Mouse (Mus musculus) T-helper 2 cell (primary cell): Measurements from ENCODE around the gene Gpnmb.

Experiments used
- in situ Hi-C: fragments of 300-600 bp; cut with MboI, MseI; formaldehyde crosslinking; loops from one replicate; pipeline ENCODE4 v1.15.1; 2025; ENCODE audit warnings: high pct_unique_total_duplicates

The Gpnmb gene

DNA sequence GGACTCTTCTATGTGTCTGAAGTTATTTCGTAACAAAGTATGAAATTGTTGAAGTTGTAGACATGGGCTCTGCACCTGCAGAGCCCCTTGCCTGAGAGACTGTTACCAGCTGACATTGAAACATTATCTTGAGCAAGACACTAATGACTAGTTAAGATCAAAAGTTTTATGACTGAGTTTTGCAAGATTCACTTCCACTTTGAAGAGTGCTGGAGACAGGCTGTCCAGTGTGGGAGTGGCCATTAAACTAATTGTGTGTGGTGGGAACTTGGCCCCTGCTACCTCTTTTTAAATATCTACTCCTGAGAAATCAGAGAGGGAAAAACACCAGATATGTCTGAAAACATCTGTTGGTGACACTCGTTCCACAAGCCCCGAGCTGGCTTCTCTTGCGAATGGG lies 5.1 kb upstream of the Gpnmb start:
- in situ Hi-C loops = no loop called here

DNA sequence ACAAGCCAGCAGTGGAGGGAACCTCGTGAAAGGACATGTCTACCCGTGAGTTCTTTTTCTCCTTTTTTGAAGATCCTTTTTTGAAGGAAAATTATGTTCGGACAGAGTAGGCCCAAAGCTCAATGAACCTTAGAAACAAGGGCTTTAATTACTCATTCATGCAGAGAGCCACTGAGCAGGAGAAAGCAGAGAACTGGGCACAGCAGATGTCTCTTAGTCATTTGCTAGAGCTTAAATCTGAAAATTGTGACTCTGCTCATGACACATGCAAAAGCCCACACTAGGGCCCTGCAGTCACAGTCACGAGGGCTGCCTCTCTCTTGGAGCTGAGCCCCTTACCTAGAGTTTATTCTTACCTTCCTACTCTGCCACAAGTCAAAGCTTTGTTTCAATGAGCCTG lies 3.6 kb upstream of the Gpnmb start:
- in situ Hi-C loops = no loop called here

DNA sequence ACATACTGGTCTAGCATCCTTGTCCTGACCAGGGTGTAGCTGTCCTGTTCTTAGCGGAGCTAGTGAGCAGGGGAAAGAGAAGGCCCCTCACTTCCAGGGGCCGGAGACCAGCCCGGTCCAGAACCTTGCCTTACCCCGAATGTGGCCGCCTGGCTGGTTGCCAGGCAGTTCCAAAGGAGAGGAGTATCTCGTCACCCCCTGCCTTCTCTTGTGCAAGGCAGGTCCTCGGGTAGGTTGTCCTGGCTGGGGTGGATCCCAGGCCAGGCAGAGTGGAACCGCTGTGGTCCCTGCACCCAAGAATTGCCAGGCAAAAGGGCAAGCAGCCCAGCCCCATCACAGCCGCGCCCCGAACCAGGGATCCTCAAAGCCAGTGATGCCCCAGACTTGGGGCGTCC lies 919 bp downstream of the Gpnmb start:
- in situ Hi-C loops = no loop called here

DNA sequence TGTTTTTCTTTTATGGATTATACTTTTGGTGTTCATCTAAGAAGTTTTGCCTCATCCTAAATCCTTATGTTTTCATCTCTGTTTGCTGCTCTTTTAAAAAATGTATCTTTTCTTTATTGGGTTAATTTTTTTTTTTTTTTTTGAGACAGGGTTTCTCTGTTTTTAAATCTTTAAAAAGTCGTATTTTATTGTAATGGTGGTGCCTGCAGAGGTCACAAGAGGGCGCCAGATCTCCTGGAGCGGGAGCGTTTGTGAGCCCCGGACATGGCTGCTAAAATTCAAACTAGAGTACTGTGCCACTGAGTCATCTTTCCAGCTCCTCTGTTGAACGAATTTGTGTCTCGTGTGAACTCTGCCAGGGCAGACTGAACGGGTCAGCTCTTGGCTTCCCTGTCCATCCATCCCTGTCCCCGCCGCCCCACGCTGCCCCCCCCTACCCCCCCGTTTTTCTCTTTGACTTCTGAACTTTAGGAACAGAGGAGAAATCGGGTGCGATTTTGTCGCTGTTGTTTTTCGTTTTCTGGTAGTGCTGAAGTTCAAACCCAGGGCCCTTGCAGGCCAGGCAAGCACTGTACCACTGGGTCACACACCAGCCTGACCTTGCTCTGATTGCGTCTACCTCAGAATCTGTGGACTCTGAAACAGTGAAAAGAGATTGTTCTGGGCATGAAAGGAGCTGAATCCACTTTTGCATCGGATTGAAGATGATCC lies 3.3 kb downstream of the Gpnmb start:
- in situ Hi-C loops = loop anchor here (10.0 kb wide), 1 partner anchor 175 kb away; the partner anchor contains the start of gene Igf2bp3

DNA sequence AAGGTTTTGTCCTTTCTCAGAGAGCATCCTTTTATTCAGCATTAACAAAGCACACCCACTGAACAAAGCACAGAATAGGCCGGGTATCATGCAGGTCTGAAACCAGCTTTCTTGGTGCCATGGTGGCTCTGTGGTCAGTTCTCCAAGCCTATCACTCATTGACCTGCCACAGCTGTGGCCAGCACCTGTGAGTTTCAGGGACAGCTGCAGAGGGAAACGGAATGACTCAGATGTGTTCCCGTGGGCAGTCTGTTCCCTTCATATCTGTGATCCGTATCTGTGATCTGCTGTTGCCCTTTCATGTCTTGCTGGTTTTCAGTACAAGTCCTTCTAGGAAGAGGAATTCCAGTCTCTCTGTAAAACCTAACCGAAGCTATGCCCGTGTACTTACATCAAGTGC lies 10.2 kb downstream of the Gpnmb start:
- in situ Hi-C loops = loop anchor here (10.0 kb wide), 1 partner anchor 168 kb away; the partner anchor contains the start of gene Igf2bp3

DNA sequence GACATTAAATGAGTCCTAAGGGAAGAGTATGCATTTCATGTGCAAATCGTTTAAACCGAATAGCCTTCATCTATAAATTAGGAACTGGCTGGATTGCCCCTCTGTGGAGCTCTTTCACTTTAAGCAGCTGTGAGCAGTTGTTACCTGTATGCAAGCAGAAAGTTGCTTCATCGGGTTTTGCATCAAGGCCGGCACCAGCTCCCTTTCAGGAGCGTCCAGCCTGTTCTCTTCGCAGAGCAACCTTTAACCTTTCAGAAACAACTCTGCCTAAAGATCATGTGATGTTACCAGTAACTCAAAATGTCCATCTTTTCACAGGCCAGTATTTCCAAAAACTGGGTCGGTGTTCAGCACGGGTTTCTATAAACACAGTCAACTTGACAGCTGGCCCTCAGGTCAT lies 10.6 kb downstream of the Gpnmb start:
- in situ Hi-C loops = loop anchor here (10.0 kb wide), 1 partner anchor 168 kb away; the partner anchor contains the start of gene Igf2bp3

DNA sequence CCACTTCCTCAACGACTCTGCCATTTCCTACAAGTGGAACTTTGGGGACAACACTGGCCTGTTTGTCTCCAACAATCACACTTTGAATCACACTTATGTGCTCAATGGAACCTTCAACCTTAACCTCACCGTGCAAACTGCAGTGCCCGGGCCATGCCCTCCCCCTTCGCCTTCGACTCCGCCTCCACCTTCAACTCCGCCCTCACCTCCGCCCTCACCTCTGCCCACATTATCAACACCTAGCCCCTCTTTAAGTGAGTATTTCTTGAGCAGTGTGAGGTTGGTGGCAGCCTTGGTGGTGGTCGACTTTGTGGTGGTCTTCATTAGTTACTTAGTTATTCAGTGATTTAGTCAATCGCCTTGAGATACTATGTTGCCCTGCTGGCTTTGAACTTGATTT lies 11.5 kb downstream of the Gpnmb start:
- in situ Hi-C loops = loop anchor here (10.0 kb wide), 1 partner anchor 167 kb away; the partner anchor contains the start of gene Igf2bp3

DNA sequence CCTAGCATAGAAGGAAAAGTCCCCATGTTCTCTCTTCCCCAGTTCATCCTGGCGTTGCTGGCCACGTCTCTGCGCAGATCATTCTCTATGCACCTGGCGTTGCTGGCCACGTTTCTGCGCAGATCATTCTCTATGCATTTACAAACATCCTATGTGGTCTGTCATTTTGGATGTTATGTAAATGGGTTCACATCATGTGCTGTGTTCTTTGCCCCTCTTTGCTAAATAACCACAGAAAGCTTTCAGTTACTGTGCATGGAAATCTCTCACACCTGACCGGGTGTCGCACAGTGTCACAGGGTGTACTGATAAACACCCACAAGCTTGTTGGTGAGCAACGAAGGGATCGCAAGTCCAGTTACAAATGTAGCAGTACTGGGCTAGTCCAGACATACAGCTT lies 12.0 kb downstream of the Gpnmb start:
- in situ Hi-C loops = loop anchor here (10.0 kb wide), 1 partner anchor 166 kb away; the partner anchor contains the start of gene Igf2bp3

DNA sequence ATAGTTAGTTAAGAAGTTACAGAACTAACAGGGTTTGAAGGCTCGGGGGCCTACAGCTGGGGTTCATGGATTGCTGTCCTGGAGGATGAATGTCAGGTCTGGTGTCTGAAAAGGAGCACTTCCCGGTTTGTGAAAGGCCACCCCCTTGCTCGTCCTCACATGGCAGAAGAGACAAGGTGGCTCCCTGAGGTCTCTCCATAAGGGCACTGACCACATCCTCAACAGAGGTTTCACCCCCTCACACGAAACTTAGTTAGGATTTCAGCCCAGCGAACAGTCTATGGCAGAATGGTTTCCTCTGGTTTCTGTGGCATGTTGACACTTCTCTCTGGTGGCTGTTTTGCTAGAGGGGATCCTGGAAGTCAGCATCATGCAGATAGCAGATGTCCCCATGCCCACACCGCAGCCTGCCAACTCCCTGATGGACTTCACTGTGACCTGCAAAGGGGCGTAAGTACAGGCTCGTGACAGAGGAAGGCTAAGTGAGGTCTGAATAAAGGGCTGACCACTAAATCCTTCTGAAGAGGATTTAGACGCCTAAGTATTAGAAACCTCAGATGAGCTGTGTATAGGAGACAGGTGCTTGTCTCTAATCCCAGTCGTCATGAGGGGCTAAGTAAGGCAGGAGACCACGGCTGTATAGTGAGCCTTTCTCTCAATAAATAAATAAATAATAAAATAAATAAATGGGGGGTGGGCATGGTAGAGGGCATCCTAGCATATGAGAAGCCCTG lies 14.5 kb downstream of the Gpnmb start:
- in situ Hi-C loops = loop anchor here (10.0 kb wide), 1 partner anchor 184 kb away; no protein-coding TSS in a partner anchor

DNA sequence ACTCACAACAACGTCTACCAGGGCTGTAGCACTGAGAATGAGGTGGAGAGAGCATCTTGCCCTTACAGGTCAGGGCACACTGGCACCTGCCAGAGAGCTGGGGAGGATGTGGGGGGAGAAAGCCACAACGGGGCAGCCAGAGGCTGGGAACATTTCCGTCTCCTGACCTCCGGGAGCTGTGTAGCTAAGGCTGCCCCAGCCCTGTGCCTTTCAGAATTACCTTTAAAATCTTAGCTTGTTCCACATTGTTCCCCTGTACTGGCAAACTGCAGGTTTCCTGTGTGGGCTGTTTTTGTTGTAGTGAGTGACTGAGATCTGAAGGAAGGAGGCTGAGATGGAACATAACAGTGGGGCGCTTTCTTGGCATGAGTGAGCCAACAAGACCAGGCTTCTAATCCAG lies 15.8 kb downstream of the Gpnmb start:
- in situ Hi-C loops = loop anchor here (10.0 kb wide), 1 partner anchor 183 kb away; no protein-coding TSS in a partner anchor

DNA sequence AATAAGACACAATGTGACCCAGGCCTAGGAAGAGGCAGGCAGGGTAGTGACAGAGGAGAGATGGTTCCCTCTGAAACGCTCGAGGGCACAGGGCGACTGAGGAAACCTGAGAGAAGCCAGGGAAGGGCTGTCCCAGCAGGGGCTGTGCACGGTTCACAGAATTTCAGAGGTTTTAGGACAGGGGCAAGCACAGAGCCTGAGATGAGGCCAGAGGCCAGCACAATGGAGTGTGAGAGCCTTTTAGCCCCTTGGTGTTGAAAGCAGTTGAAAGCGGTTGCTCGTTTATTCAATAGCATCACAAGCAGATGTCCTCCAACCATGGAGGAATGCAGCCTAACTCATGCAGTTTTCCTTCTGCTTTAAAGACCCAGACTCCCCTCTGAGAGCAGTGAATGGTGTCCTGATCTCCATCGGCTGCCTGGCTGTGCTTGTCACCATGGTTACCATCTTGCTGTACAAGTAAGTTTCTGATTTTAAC lies 18.9 kb downstream of the Gpnmb start:
- in situ Hi-C loops = loop anchor here (10.0 kb wide), 1 partner anchor 180 kb away; no protein-coding TSS in a partner anchor

DNA sequence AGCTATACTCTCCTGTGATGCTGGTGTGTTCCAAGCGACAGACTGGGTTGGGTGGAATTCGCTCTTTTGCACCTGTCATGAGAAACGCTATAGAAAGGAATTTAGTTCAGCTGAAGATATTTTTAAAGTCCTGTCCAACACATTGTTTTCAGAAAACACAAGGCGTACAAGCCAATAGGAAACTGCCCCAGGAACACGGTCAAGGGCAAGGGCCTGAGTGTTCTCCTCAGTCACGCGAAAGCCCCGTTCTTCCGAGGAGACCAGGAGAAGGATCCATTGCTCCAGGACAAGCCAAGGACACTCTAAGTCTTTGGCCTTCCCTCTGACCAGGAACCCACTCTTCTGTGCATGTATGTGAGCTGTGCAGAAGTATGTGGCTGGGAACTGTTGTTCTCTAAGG lies 19.7 kb downstream of the Gpnmb start:
- in situ Hi-C loops = loop anchor here (10.0 kb wide), 1 partner anchor 179 kb away; no protein-coding TSS in a partner anchor

DNA sequence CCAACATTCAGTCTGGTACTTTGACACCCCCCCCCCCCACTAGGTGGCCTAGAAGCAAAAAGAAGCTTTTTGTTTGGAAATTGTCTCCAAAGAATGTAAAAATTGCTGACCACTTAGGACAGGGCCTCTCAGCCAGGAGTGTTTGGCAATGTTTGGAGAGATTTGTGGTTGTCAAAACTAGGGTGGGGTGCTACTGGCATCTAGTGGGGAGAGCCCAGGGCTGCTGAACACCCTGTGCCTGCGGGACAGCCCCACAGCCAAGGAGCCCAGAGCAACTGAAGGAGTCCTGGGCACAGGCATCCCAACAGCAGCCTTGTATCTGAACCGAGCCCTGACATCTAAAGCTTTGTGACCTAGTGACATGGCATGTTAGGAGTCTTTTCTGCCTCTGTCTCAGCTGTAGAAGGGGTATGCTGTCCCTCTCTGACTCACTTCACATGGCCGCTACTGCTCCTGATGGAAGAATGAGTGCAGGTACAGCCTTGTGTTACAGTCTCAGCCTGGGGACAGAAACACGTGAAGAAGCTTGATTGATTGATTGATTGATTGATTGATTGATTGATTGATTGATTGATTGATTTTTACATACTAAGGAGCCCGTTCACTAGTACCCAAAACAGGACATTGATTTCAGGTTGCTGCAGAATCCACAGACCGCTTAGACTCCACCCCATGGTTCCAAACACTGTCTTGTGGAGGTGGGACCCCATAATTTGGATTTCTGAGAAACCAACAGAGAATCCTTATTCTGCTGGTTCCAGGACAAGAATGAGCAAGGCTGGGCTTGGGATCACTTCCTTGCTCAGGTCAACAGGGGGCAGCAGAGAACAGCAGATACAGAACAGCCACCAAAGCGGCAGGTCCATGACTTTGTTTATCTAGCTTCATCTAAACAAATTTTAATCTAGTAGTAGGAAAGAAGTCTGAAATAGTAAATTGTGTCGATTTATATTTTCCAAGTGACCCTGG lies 21.0 kb downstream of the Gpnmb start:
- in situ Hi-C loops = loop anchor here (10.0 kb wide), 1 partner anchor 177 kb away; no protein-coding TSS in a partner anchor

DNA sequence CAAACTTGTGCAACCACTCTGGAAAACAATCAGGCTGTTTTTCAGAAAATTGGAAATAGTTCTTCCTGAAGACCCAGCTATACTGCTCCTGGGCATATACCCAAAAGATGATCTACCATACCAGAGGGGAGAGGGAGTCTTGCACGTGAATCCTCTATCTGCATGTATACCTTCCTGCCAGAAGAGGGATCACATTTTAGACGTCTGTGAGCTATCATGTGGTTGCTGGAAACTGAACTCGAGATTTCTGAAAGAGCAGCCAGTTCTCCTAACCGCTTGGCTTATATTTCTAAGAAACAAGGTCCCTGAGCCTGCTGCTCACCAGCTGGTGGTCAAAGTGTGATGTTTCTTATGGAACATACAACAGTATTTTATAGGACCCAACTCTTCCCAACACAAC lies 32.0 kb downstream of the Gpnmb start:
- in situ Hi-C loops = no loop called here

DNA sequence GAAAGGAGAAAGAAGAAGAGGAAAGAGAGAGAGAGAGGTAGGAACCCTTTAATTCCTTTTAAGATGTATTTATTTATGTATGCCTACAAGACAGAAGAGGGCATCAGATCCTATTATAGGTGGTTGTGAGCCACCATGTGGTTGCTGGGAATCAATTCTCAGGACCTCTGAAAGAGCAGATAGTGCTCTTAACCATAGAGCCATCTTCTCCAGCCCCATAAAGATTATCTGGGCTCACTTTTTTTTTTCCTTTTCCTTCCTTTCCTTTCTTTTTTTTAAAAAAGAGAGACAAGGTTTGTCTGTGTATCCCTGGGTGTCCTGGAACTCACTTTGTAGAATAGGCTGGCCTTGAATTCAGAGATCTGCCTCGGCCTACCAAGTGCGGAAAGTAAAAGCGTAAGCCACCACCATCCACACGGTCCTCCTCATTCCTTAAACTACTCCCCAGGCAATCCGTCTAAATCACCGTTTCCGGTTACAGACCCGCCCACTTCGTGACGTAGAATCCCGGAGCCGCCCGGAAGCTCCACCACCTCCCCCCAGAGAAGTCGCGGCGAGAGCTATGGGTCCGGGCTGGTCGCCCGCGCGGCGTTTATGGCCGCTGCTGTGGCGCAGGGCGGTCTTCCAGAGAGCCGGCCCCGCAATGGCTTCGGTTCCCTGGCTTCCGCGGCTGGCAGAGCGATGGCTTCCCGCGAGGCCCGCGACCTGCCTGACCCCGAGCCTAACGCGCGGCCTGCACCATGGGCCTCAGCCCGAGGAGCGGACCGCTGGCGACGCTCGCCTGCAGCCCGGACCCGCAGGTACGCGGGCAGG lies 37.2 kb downstream of the Gpnmb start, which contains the start of gene Malsu1:
Gene Malsu1, plus strand, starts transcription at position 492 of the 813 bp plus-strand sequence.
- in situ Hi-C loops = no loop called here

DNA sequence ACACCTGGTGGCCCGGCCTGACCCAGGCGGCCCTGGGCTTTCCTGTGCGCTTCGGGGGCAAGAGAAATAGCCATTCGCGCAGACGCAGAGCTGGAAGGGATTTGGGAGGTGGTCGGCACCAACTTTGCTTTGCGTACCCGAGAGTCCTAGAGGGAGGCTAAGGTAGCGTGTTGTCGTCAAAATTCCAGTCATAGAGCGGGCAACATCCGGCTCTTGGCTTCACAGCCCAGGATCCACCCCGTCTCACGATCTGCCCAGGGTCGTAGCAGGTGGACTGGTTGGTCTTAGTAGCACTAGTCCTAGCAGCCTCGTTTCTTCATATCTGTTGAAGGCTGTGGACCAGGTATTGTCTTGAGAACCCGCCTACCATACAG lies 37.8 kb downstream of the Gpnmb start:
- in situ Hi-C loops = no loop called here

DNA sequence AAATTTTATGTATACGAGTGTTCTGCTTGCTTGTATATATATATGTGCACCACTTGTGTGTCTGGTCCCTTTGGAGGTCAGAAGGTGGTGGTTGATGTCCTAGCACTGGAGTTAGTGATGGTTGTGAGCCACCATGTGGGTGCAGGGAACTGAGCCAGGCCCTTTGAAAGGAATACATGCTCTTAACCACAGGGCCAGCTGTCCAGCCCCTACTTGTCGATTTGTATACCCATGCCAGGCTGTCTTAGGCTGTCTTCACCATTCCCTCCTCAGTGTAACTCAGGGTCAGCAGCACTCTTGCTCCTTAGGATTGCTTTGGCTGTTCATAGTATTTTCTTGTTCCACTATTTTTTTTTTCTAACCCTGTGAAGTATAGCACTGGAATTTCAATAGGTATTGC lies 41.5 kb downstream of the Gpnmb start:
- in situ Hi-C loops = no loop called here

DNA sequence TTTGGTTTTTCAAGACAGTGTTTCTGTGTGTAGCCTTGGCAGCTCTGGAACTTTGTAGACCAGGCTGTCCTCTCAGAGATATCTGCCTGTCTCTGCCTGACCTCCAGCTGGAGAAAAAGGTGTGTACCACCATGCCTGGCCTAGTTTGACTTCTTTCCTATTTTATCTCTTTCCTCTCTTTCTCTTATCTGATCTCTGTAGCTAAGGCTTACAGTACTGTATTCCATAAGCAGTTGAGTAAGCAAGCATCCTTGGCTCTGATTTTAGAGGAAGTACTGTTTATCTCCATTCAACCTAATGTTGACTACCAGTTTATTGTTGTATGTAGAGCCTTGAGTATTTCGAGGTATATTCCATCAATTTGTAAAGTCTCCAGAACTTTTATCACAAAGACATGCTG lies 43.0 kb downstream of the Gpnmb start:
- in situ Hi-C loops = no loop called here

DNA sequence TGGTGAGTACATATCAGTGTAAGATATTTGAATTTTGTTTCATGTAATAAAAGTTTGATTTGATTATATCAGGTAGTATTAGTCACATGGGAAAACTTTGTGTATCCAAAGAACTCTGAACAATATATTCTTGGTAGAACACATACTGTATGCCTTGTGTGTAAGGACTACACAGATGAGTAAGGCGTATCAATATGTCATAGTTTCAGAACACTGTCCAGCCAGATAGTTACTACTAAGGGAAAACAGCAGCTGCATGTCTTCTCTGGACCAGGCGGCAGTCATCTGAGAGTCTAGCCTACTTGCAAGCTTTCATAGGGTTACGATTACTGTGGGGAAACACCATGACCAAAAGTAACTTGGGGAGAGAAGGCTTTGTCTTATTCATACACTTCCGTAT lies 46.7 kb downstream of the Gpnmb start:
- in situ Hi-C loops = no loop called here

DNA sequence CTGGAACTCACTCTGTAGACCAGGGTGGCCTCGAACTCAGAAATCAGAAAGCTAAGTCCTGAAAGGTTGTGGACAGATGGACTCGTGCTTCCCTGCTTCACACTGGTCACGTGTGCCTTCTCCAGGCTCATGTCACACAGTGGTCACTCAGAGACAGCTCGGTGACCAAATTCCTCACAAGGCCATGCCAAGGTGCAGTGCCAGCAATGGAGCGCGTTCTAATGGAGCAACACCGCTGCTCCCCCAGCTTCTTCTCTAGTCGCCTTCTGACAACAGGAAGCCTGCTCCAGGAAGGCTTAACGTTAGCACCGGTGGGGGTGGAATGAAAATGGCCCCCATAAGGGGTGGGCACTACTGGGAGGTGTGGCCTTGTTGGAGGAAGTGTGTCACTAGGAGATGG lies 58.6 kb downstream of the Gpnmb start:
- in situ Hi-C loops = no loop called here
